Mouse (Mus musculus) hindbrain, embryonic 11.5 days (tissue): ENCODE results near the gene Map4k5. TPM values are rescaled to one million over a fixed set of nuclear protein-coding genes. Genes with fewer than 3 reads are reported as not detected.

Experiments used
- ATAC-seq: fragments of 200-750 bp; cut with Nextera tagmentation; 2 replicates; pipeline ENCODE4 v1.8.0; 2017; ENCODE audit warnings: mild to moderate bottlenecking, moderate TSS enrichment, moderate library complexity; ENCODE audit not compliant: low FRiP score
- DNase-seq: peaks from one replicate; pipeline ENCODE4 v3.0.0-alpha.2; 2015; ENCODE audit warnings: low spot score
- H3K27ac ChIP-seq: fragments of 300-500 bp; sonication (generic); 2 replicates; pipeline ENCODE4 v1.5.1; 2014; ENCODE audit warnings: mild to moderate bottlenecking, low read depth, low read length
- H3K27me3 ChIP-seq: fragments of 300-500 bp; sonication (generic); 2 replicates; pipeline ENCODE4 v1.6.1; 2014; ENCODE audit warnings: mild to moderate bottlenecking, low read length, moderate library complexity, mixed read lengths; ENCODE audit not compliant: control insufficient read depth, insufficient read depth
- H3K36me3 ChIP-seq: fragments of 300-500 bp; sonication (generic); 2 replicates; pipeline ENCODE4 v1.6.1; 2014; ENCODE audit warnings: mild to moderate bottlenecking, low read length, moderate library complexity, mixed read lengths; ENCODE audit not compliant: control insufficient read depth, insufficient read depth
- H3K4me1 ChIP-seq: fragments of 300-500 bp; sonication (generic); replicated peaks from 2 replicates; pipeline ENCODE4 v1.6.1; 2014; ENCODE audit warnings: low read length, mixed read lengths; ENCODE audit not compliant: control insufficient read depth, insufficient read depth
- H3K4me2 ChIP-seq: fragments of 300-500 bp; sonication (generic); replicated peaks from 2 replicates; pipeline ENCODE4 v1.6.1; 2014; ENCODE audit warnings: mild to moderate bottlenecking, low read depth, low read length
- H3K4me3 ChIP-seq: fragments of 300-500 bp; sonication (generic); 2 replicates; pipeline ENCODE4 v1.5.1; 2014; ENCODE audit warnings: low read depth, low read length
- H3K9ac ChIP-seq: fragments of 300-500 bp; sonication (generic); 2 replicates; pipeline ENCODE4 v1.6.1; 2014; ENCODE audit warnings: low read depth, low read length
- H3K9me3 ChIP-seq: fragments of 300-500 bp; sonication (generic); 2 replicates; pipeline ENCODE4 v1.6.1; 2016; ENCODE audit warnings: low read length; ENCODE audit not compliant: control insufficient read depth
- WGBS: fragments of 180-500 bp; shearing (Covaris S2); extraction: QIAGEN DNeasy Blood & Tissue Kit; methylation state at CpG from one replicate; pipeline ENCODE4 v1.1.7; 2014; 5-methylcytosine and 5-hydroxymethylcytosine counted together
- polyA plus RNA-seq: library from polyadenylated mRNA; unstranded; fragments of >200 nt; fragmentation: Nextera tagmentation; extraction: Ambion mirVana; gene quantifications from 2 replicates; pipeline ENCODE4 v1.2.1, GENCODE M21; 2014

The Map4k5 gene
- polyA plus RNA-seq, 1 experiment from 2014 or later, result 38.4 TPM

- no peak for ATAC-seq
- Histone ChIP-seq H3K4me1 (no peaks in the 10 kb centered on the region), H3K27ac (no peak overlapping the region), H3K27me3 (no peaks in the 10 kb centered on the region), H3K9ac (no peak overlapping the region), H3K36me3 (no peaks in the 10 kb centered on the region), H3K4me2 (no peak overlapping the region), H3K9me3 (no peaks in the 10 kb centered on the region), H3K4me3 (no peak overlapping the region)
- 66% methylated on average over 6 of the region's 6 CpGs for WGBS
- no peak for DNase-seq
These were observed 927 bp upstream of the Map4k5 start for GRCm38 (mm10) chr12:69893927-69894326.

- Histone ChIP-seq H3K27me3 (no peaks in the 10 kb centered on the region), H3K4me3 (peak overlapping the region; percentile 87), H3K9ac (peak overlapping the region; percentile 96), H3K9me3 (no peaks in the 10 kb centered on the region), H3K36me3 (no peaks in the 10 kb centered on the region), H3K27ac (peak overlapping the region; percentile 91; the same call in 1 of the 2 replicates), H3K4me1 (no peaks in the 10 kb centered on the region), H3K4me2 (peak overlapping the region; percentile 60)
- WGBS, result 48% methylated on average over 3 of the region's 3 CpGs
- DNase-seq, result no peak
- ATAC-seq, result no peak
These were observed 1.3 kb downstream of the Map4k5 start for GRCm38 (mm10) chr12:69891721-69892120.

- no peak overlapping the region for H3K27ac ChIP-seq
- DNase-seq (no peak), ATAC-seq (no peak)
- no peak overlapping the region for H3K9ac ChIP-seq
- no peaks in the 10 kb centered on the region for H3K4me1 ChIP-seq
- no peak overlapping the region for H3K4me2 ChIP-seq
- 32% methylated on average over 5 of the region's 5 CpGs for whole genome bisulfite sequencing
- H3K4me3 ChIP-seq, result no peak overlapping the region
- no peaks in the 10 kb centered on the region for H3K36me3 ChIP-seq
- H3K9me3 ChIP-seq, result no peaks in the 10 kb centered on the region
- H3K27me3 ChIP-seq, result no peaks in the 10 kb centered on the region
These were observed 2.5 kb downstream of the Map4k5 start for GRCm38 (mm10) chr12:69890476-69890875.

DNA sequence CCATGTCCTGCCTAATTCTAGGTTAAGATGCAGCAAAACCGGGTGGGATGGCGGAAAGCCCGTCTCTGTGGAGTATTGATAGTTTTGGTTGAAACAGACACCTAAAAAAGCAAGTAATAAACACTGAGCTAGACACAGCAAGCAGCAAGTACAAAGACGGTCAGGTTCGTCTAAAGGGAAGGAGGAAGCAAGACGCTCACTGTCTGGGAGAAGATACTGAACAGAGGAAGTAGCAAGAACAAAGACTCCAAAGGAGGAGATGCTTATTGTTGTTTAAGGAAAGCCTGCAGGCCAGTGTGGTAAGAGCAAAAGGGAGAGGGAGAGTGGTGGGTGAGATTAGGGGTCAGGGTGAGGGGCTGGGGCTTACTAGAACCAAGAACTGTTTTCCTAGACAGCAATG lies 2.9 kb downstream of the Map4k5 start:
- no peaks in the 10 kb centered on the region for H3K36me3 ChIP-seq
- DNase-seq, result no peak
- no peak for ATAC-seq
- no peaks in the 10 kb centered on the region for H3K9me3 ChIP-seq
- H3K4me2 ChIP-seq, result no peak overlapping the region
- no peak overlapping the region for H3K9ac ChIP-seq
- 54% methylated on average over 6 of the region's 6 CpGs for WGBS
- H3K27me3 ChIP-seq, result no peaks in the 10 kb centered on the region
- no peak overlapping the region for H3K4me3 ChIP-seq
- no peaks in the 10 kb centered on the region for H3K4me1 ChIP-seq
- no peak overlapping the region for H3K27ac ChIP-seq

DNA sequence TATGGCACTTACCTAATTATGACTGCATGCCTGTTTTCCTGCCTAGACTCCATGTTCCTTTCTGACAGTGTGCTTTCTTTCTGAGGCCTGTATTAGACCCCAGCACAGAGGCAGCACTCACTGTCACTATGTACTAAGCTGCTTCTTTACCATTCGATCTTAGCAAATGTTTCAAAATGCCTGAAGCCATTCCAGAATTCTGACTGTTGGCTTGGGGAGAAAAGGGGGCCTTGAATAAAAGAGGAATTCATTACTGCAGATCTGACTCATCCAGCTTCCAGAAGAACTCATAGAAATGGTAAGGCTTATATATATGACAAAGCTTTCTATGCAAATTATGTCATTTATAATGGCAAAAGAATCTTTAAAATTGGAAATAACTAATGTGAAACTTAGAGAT lies 4.7 kb downstream of the Map4k5 start:
- no peaks in the 10 kb centered on the region for H3K9me3 ChIP-seq
- DNase-seq (no peak), ATAC-seq (no peak)
- H3K4me3 ChIP-seq, result no peak overlapping the region
- no peak overlapping the region for H3K27ac ChIP-seq
- H3K4me1 ChIP-seq, result no peaks in the 10 kb centered on the region
- H3K36me3 ChIP-seq, result no peaks in the 10 kb centered on the region
- H3K27me3 ChIP-seq, result no peaks in the 10 kb centered on the region
- H3K4me2 ChIP-seq, result no peak overlapping the region
- H3K9ac ChIP-seq, result no peak overlapping the region
- WGBS, result 74% methylated on average over 1 of the region's 1 CpGs

DNA sequence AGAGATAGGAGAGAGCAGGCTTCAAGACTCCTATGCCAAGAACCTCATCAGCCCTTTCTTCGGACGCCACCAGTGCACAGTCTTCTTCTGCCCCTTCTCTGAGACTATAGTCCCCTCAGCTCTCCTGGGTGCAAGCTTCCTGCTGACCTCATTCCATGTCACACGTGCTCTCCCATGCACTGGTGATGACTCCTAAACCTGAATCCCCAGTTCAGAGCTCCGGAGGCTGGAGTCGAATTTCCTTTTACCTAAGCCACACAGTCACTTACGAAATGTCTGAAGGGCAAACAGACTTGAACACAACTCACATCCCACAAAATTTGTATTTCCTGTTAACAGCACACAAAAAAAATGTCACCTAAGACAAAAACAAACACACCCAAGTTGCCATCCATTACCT lies 5.2 kb downstream of the Map4k5 start:
- no peaks in the 10 kb centered on the region for H3K27me3 ChIP-seq
- H3K4me3 ChIP-seq, result no peak overlapping the region
- no peaks in the 10 kb centered on the region for H3K4me1 ChIP-seq
- no peak for DNase-seq
- no peak overlapping the region for H3K27ac ChIP-seq
- no peak for ATAC-seq
- H3K9me3 ChIP-seq, result no peaks in the 10 kb centered on the region
- 85% methylated on average over 6 of the region's 6 CpGs for WGBS
- no peak overlapping the region for H3K4me2 ChIP-seq
- H3K36me3 ChIP-seq, result no peaks in the 10 kb centered on the region
- no peak overlapping the region for H3K9ac ChIP-seq

DNA sequence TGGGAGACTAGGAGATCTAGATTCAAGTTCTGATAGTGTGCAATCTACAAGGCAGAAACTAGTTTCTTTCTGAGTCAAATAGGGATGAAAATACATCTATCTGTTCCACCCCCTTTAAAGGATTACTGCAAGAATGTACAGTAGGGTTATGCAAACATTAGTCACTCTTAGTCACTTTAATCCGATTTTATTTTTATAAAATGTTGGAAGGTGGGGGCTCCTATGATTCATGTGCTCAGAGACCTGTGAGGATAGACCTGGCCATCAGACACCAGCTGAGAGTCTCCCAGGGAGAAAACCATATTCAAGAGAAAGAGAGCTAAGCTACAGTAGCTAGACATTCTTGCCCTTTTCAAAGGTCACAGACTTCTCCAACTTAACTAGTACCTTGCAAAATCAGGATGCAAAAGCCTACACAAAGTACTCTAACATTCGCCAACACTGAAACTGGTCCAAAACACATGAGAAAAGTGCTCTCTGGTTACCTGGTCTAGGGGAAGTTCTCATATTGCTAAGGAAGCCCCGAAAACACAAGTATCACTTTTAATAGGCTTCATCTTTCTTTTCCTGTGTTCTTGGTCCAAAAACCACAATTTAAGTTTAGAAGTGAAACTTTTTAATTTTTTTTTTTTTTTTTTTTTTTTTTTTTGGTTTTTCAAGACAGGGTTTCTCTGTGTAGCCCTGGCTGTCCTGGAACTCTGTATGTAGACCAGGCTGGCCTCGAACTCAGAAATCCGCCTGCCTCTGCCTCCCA lies 7.7 kb downstream of the Map4k5 start:
- Histone ChIP-seq H3K27ac (no peak overlapping the region), H3K27me3 (no peaks in the 10 kb centered on the region), H3K4me3 (no peak overlapping the region), H3K36me3 (no peaks in the 10 kb centered on the region), H3K4me2 (no peak overlapping the region), H3K9ac (no peak overlapping the region), H3K9me3 (no peaks in the 10 kb centered on the region), H3K4me1 (no peaks in the 10 kb centered on the region)
- ATAC-seq (no peak), DNase-seq (no peak)
- WGBS, result 95% methylated on average over 5 of the region's 5 CpGs

DNA sequence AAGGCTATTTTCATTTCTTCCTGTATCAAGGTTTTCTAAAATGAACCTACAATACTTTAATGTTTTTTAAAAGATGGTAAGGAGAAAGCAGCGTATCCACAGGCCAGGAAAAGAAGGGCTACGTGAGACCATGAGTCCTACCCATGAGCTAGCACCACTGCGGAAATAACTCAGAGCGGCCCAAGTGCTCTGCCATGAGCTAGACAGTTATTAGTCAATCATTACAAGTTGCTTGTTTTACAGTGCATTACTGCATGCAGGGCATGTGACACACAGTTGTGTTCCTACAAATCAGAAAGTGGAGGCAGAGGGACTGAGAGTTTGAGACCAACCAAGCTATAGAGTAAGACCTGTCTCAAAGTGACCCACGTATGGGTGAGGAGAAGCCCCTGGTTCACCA lies 8.9 kb downstream of the Map4k5 start:
- Histone ChIP-seq H3K4me3 (no peak overlapping the region), H3K27ac (no peak overlapping the region), H3K9me3 (no peaks in the 10 kb centered on the region), H3K4me1 (no peaks in the 10 kb centered on the region), H3K27me3 (no peaks in the 10 kb centered on the region), H3K9ac (no peak overlapping the region), H3K36me3 (no peaks in the 10 kb centered on the region), H3K4me2 (no peak overlapping the region)
- ATAC-seq (no peak), DNase-seq (no peak)
- WGBS, result 94% methylated on average over 5 of the region's 5 CpGs

DNA sequence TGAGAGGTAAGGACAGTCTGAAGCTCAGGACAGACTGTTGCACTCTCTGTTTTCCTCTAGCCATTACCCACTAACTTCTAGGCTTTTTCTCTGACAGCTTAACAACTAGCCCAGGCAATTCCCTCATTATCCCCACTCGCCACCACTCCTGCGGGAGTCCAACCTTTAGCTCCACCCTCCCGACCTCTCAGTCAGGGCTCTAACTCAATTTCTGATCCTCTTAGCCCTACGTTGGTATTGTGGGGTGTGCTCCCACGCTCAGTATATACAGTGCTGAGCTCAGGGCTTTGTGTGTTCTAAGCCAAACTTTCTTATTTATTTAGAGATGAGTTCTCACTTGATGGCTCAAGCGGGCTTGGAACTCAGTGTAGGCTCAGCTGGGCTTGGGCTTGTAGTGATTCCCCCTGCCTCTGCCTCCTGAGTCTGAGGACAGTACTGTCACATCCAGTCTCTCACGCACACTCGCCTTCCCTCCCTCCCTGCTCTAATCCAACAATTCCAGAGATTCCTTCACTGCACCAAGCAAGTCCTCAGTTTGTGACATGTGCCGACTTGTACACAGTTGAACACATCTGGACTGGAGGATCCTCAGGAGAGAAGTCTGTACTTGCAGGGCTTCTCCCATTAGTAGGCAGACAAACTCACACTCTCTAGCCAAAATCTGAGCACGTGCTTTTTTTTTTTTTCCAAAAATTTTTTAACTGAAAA lies 11.6 kb downstream of the Map4k5 start:
- no peaks in the 10 kb centered on the region for H3K4me1 ChIP-seq
- no peaks in the 10 kb centered on the region for H3K27me3 ChIP-seq
- H3K36me3 ChIP-seq, result no peaks in the 10 kb centered on the region
- H3K27ac ChIP-seq, result no peak overlapping the region
- H3K4me2 ChIP-seq, result no peak overlapping the region
- H3K4me3 ChIP-seq, result no peak overlapping the region
- H3K9ac ChIP-seq, result no peak overlapping the region
- ATAC-seq (no peak), DNase-seq (no peak)
- no peaks in the 10 kb centered on the region for H3K9me3 ChIP-seq
- 39% methylated on average over 10 of the region's 10 CpGs for whole genome bisulfite sequencing
